Mouse (Mus musculus) adrenal gland, postnatal 4 days (tissue): ENCODE measurements at regions not wholly inside any gene's neighbourhood (a gene's known extent, or its start where the extent isn't known, plus 50 kb on each side); places are given as distances from the start of the nearest gene placed in this dataset.
A peak's percentile ranks its signal among the peaks of the same experiment; 100 is the strongest.

Experiments used
- DNase-seq, 2 experiments: peaks; one replicate each; pipeline ENCODE4 v3.0.0; 2021 to 2022; ENCODE audit warnings: low spot score in 2 of 2, mixed read lengths in 2 of 2

GRCm38 (mm10) chr4:153229221-153229620, 253.4 kb downstream of the Ajap1 start:
- DNase-seq, result no peak

GRCm38 (mm10) chr4:153227680-153228420, 254.8 kb downstream of the Ajap1 start:
- DNase-seq, result no peak

- no peak for DNase-seq
These were observed 257.9 kb downstream of the Ajap1 start for GRCm38 (mm10) chr4:153224618-153225177.

GRCm38 (mm10) chr4:153223019-153223418, 259.6 kb downstream of the Ajap1 start:
- DNase-seq, result no peak

GRCm38 (mm10) chr4:153220485-153220884, 262.1 kb downstream of the Ajap1 start:
- DNase-seq, result no peak

GRCm38 (mm10) chr4:153220074-153220473, 262.5 kb downstream of the Ajap1 start:
- no peak for DNase-seq

GRCm38 (mm10) chr4:153217541-153217980, 265.1 kb downstream of the Ajap1 start:
- DNase-seq, result no peak

GRCm38 (mm10) chr4:153212095-153212494, 270.5 kb downstream of the Ajap1 start:
- DNase-seq, result no peak

- DNase-seq, result no peak
These were observed 273.8 kb downstream of the Ajap1 start for GRCm38 (mm10) chr4:153208822-153209221.

GRCm38 (mm10) chr4:153208215-153208614, 274.4 kb downstream of the Ajap1 start:
- DNase-seq, result no peak

- DNase-seq, result no peak
These were observed 275.0 kb downstream of the Ajap1 start for GRCm38 (mm10) chr4:153207578-153208102.

- DNase-seq, result no peak
These were observed 275.7 kb downstream of the Ajap1 start for GRCm38 (mm10) chr4:153206789-153207457.

GRCm38 (mm10) chr4:153204764-153205163, 277.8 kb downstream of the Ajap1 start:
- DNase-seq, result no peak

GRCm38 (mm10) chr4:153200799-153201770, 281.5 kb downstream of the Ajap1 start:
- no peak for DNase-seq

- DNase-seq, result peak; percentile 38 to 46
These were observed 293.1 kb downstream of the Ajap1 start for GRCm38 (mm10) chr4:153189485-153189884.

GRCm38 (mm10) chr4:153188504-153189031, 294.0 kb downstream of the Ajap1 start:
- DNase-seq, result no peak

- no peak for DNase-seq
These were observed 294.6 kb downstream of the Ajap1 start for GRCm38 (mm10) chr4:153187959-153188503.

GRCm38 (mm10) chr4:153177496-153177895, 305.1 kb downstream of the Ajap1 start:
- DNase-seq, result no peak

GRCm38 (mm10) chr4:153175660-153176059, 307.0 kb downstream of the Ajap1 start:
- DNase-seq, result peak in 1 of 2 experiments; percentile 15

- DNase-seq, result no peak
These were observed 307.5 kb downstream of the Ajap1 start for GRCm38 (mm10) chr4:153175077-153175476.
